Mouse (Mus musculus): ENCODE results near the gene Ccdc160.

DNA sequence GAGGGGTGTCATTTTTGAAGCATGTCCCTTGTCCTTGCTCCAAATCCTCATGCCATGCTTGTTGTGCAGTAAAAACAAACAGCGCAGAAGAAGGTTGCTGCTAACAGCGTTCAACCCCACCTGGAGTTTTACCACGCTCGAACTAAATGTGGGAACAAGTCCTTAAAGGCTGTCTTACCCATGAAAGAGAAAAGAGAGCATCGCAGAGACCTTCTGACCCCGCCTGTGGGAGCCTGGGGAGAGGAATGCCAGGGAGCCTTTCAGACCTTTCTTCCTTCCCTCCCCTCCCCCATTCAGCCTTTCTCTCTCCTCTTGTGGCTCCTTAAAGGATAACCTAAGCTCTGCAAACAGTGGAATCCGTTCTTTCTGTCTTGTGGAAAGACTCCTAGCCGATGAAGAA, 4.8 kb downstream of the Ccdc160 start:
- TF ChIP-seq POLR2A (IDR thresholded peaks at IDR 0.05; ENCODE audit: control insufficient read depth, low read depth, low read length), result no peak
- no peak for TF ChIP-seq CTCF (IDR thresholded peaks at IDR 0.05; ENCODE audit: control insufficient read depth, insufficient read depth, insufficient replicate concordance, low read depth, low read length)
